In genomic region chr8:98756596-98756995, GRCm38 (mm10) we compare ENCODE assay signal across 16 mouse cellular contexts.
"Had no signal": no experiment of that assay in that cellular context is flagged by ENCODE, and none has a peak within 500 bp of the region (broad histone marks: within the 10 kb centered on the region; RNA-seq: fewer than 3 reads in every experiment).

No protein-coding gene starts in this region.

- H3K4me1 ChIP-seq: neural tube, embryonic 13.5 days; neural tube, embryonic 15.5 days; stomach, embryonic 15.5 days had no signal

- H3K36me3 ChIP-seq: neural tube, embryonic 13.5 days; neural tube, embryonic 15.5 days; stomach, embryonic 15.5 days had no signal

- H3K9ac ChIP-seq: neural tube, embryonic 13.5 days; neural tube, embryonic 15.5 days; stomach, embryonic 15.5 days had no signal

- H3K4me2 ChIP-seq: neural tube, embryonic 13.5 days; neural tube, embryonic 15.5 days; stomach, embryonic 15.5 days had no signal

- H3K4me3 ChIP-seq: neural tube, embryonic 13.5 days; neural tube, embryonic 15.5 days; stomach, embryonic 15.5 days had no signal

- H3K9me3 ChIP-seq: neural tube, embryonic 13.5 days; neural tube, embryonic 15.5 days; stomach, embryonic 15.5 days had no signal

- DNase-seq: retina, postnatal 1 day; right cerebral cortex, adult 18-20 months; right cerebral cortex, postnatal 14 days; right cerebral cortex, postnatal 25 days; right cerebral cortex, postnatal 4 days; spleen, adult 18-20 months; thymus, adult 18-20 months; thymus, adult 2 months; thymus, postnatal 14 days; thymus, postnatal 25 days; thymus, postnatal 36 days; thymus, postnatal 4 days had no signal

- H3K27me3 ChIP-seq: neural tube, embryonic 13.5 days; neural tube, embryonic 15.5 days; stomach, embryonic 15.5 days had no signal

- H3K27ac ChIP-seq: neural tube, embryonic 13.5 days; neural tube, embryonic 15.5 days; stomach, embryonic 15.5 days; stomach, postnatal 0 days had no signal
